Mouse (Mus musculus): ENCODE results near the gene Slc16a7. TPM values are rescaled to one million over a fixed set of nuclear protein-coding genes. Genes with fewer than 3 reads are reported as not detected.

The Slc16a7 gene
- polyA plus RNA-seq, 1 experiment from 2014 or later = 6.1 TPM

DNA sequence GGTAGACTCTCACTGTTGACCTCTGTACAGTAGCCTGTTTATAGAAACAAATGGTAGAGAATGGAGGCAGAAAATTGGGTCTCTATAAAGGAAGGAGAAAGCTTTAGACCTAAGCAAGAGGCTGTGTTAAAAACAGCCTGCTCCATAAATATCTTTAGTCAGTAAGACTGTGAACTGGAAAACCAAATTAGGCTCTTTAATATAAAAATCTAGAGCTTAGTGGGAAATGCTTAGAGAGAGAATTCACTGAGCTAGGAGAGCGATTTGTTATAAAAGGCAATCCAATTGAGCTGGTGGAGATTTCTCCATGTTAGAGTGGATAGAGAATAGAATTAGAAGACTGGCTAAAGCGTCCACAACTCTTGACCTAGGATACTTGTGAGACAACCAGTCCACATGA is 211.5 kb downstream of the Slc16a7 start:
- Histone ChIP-seq H3K36me3 (ENCODE audit: control insufficient read depth, insufficient read depth, low read length) (no peaks in the 10 kb centered on the region), H3K27ac (ENCODE audit: low read depth, low read length) (no peak overlapping the region), H3K4me3 (ENCODE audit: low read length) (no peak overlapping the region), H3K4me2 (replicated peaks; ENCODE audit: low read depth, low read length) (no peak overlapping the region), H3K9me3 (ENCODE audit: control insufficient read depth, low read length) (no peaks in the 10 kb centered on the region), H3K9ac (ENCODE audit: low read depth, low read length) (no peak overlapping the region), H3K4me1 (ENCODE audit: control insufficient read depth, insufficient read depth, low read length) (no peaks in the 10 kb centered on the region), H3K27me3 (ENCODE audit: control insufficient read depth, insufficient read depth, low read length) (no peaks in the 10 kb centered on the region)
- ATAC-seq (ENCODE audit: low FRiP score, low TSS enrichment) = no peak
- WGBS = 83% methylated on average over 2 of the region's 2 CpGs

DNA sequence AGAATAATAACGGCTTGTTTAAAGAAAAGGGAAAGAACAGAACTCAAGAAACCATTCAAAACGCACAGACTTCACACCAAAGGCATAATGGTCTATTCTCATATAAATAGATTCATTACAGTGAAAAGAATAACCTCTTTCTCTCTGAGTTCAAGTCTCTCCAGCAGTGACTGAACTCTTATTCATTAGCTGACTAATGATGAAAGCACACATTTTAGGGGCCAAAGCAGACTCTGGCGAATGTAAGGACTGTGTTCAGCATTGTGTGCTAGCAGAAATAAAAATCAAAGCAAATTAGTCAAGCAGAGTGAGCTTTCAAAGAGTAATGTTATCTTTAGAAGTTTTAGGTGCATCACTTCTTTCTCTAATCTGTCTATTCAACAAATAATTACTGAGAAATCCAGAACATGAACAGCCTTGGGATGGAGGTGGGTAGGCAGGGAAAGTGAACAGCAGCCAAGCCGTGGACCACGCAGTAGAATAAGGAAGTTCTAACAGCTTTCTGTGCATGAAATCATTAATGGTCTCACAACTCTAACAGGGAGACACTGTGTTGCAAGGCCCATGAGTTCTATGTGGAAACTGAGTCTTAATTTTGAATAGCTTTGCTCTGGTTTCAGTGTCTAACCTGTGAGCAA is 214.1 kb downstream of the Slc16a7 start:
- Histone ChIP-seq H3K4me2 (replicated peaks; ENCODE audit: low read depth, low read length) (no peak overlapping the region), H3K4me3 (ENCODE audit: low read length) (no peak overlapping the region), H3K27ac (ENCODE audit: low read depth, low read length) (no peak overlapping the region), H3K4me1 (ENCODE audit: control insufficient read depth, insufficient read depth, low read length) (no peaks in the 10 kb centered on the region), H3K9ac (ENCODE audit: low read depth, low read length) (no peak overlapping the region), H3K27me3 (ENCODE audit: control insufficient read depth, insufficient read depth, low read length) (no peaks in the 10 kb centered on the region), H3K9me3 (ENCODE audit: control insufficient read depth, low read length) (no peaks in the 10 kb centered on the region), H3K36me3 (ENCODE audit: control insufficient read depth, insufficient read depth, low read length) (no peaks in the 10 kb centered on the region)
- 88% methylated on average over 5 of the region's 5 CpGs for WGBS
- no peak for ATAC-seq (ENCODE audit: low FRiP score, low TSS enrichment)

DNA sequence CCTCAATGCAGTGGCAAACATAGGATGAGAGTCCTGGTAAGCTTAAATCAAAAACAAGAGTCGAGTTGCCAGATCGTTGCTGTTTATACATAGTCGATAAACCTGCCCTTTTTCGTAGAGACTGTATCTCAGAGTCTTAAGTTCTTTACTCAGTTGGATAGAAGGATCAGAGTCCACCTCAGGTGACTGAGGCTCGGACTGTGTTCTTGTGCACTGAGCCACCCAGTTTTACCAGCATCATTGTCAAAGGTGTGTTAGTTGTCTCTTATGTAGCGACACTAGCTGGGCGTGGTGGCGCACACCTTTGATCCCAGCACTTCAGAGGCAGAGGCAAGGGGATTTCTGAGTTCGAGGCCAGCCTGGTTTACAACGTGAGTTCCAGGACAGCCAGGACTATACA is 217.6 kb downstream of the Slc16a7 start:
- Histone ChIP-seq H3K9ac (ENCODE audit: low read depth, low read length) (no peak overlapping the region), H3K9me3 (ENCODE audit: control insufficient read depth, low read length) (no peaks in the 10 kb centered on the region), H3K27ac (ENCODE audit: low read depth, low read length) (no peak overlapping the region), H3K4me1 (ENCODE audit: control insufficient read depth, insufficient read depth, low read length) (no peaks in the 10 kb centered on the region), H3K4me2 (replicated peaks; ENCODE audit: low read depth, low read length) (no peak overlapping the region), H3K27me3 (ENCODE audit: control insufficient read depth, insufficient read depth, low read length) (no peaks in the 10 kb centered on the region), H3K4me3 (ENCODE audit: low read length) (no peak overlapping the region), H3K36me3 (ENCODE audit: control insufficient read depth, insufficient read depth, low read length) (no peaks in the 10 kb centered on the region)
- WGBS = 85% methylated on average over 10 of the region's 10 CpGs
- ATAC-seq (ENCODE audit: low FRiP score, low TSS enrichment) = no peak

DNA sequence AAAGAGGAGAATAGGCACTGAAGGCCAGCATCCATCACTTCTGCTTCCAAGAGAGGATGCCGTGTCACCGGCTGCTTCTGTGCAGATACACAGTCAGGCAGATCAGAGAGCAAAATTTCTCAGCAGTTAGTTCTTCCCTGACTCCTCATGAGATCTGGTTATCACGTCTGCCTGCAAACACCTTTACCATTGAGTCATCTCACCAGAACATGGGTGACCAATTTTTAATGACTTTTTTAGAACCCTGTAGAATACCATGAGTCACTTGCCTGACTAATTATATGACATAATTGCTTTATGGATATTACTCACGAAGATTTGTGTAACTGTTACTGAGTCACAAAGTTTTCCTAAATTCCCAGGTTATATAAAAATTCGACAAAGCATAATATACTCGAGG is 218.1 kb downstream of the Slc16a7 start:
- 87% methylated on average over 6 of the region's 6 CpGs for WGBS
- no peak overlapping the region for H3K27ac ChIP-seq (ENCODE audit: low read depth, low read length)
- no peak for ATAC-seq (ENCODE audit: low FRiP score, low TSS enrichment)
- no peaks in the 10 kb centered on the region for H3K4me1 ChIP-seq (ENCODE audit: control insufficient read depth, insufficient read depth, low read length)
- no peak overlapping the region for H3K9ac ChIP-seq (ENCODE audit: low read depth, low read length)
- no peak overlapping the region for H3K4me3 ChIP-seq (ENCODE audit: low read length)
- no peaks in the 10 kb centered on the region for H3K9me3 ChIP-seq (ENCODE audit: control insufficient read depth, low read length)
- no peak overlapping the region for H3K4me2 ChIP-seq (replicated peaks; ENCODE audit: low read depth, low read length)
- no peaks in the 10 kb centered on the region for H3K27me3 ChIP-seq (ENCODE audit: control insufficient read depth, insufficient read depth, low read length)
- no peaks in the 10 kb centered on the region for H3K36me3 ChIP-seq (ENCODE audit: control insufficient read depth, insufficient read depth, low read length)
